Mouse (Mus musculus) splenic B cell, adult 2 months (primary cell): ENCODE results near the gene Golt1a.
"Not testable (repeated sequence)": the region's sequence is repeated elsewhere in the genome, so short reads cannot be mapped to it uniquely, and the experiment has no call there.

Experiments used
- DNase-seq: peaks from one replicate; pipeline ENCODE4 v3.0.0-alpha.2; 2011; ENCODE audit warnings: low read depth, low spot score
- H3K27me3 ChIP-seq: 2 replicates; pipeline ENCODE4 v1.6.1; 2012; ENCODE audit warnings: mild to moderate bottlenecking, low read length, moderate library complexity, mixed read lengths; ENCODE audit not compliant: control insufficient read depth, poor library complexity, insufficient read depth, severe bottlenecking
- H3K36me3 ChIP-seq: 2 replicates; pipeline ENCODE4 v1.6.1; 2012; ENCODE audit warnings: mild to moderate bottlenecking, low read length, moderate library complexity, mixed read lengths; ENCODE audit not compliant: control insufficient read depth, poor library complexity, insufficient read depth, severe bottlenecking

Gene Golt1a

GRCm38 (mm10) chr1:133321267-133321925, 11.8 kb downstream of the Golt1a start, which contains the start of gene Kiss1:
Gene Kiss1 (plus strand): TSS chr1:133321875.
- no peak for DNase-seq
- H3K27me3 ChIP-seq: no peaks in the 10 kb centered on the region
- H3K36me3 ChIP-seq: no peaks in the 10 kb centered on the region

- H3K27me3 ChIP-seq: no peaks in the 10 kb centered on the region
- no peaks in the 10 kb centered on the region for H3K36me3 ChIP-seq
- DNase-seq: no peak
Measured at GRCm38 (mm10) chr1:133323333-133323732, 13.7 kb downstream of the Golt1a start.

- DNase-seq: no peak
- no peaks in the 10 kb centered on the region for H3K36me3 ChIP-seq
- H3K27me3 ChIP-seq: peaks cover 1% of the 10 kb centered on the region; the same call in 1 of the 2 replicates
Measured at GRCm38 (mm10) chr1:133325951-133326350, 16.4 kb downstream of the Golt1a start.

GRCm38 (mm10) chr1:133327094-133327493, 17.5 kb downstream of the Golt1a start:
- no peak for DNase-seq
- peaks cover 1% of the 10 kb centered on the region; the same call in 1 of the 2 replicates for H3K27me3 ChIP-seq

GRCm38 (mm10) chr1:133328299-133328795, 18.7 kb downstream of the Golt1a start:
- peaks cover 1% of the 10 kb centered on the region; the same call in 1 of the 2 replicates for H3K27me3 ChIP-seq
- H3K36me3 ChIP-seq: no peaks in the 10 kb centered on the region
- no peak for DNase-seq

More at GRCm38 (mm10) chr1:133327094-133327493, 17.5 kb downstream of the Golt1a start:
- H3K36me3 ChIP-seq: no peaks in the 10 kb centered on the region

GRCm38 (mm10) chr1:133328896-133329637, 19.5 kb downstream of the Golt1a start:
- DNase-seq: no peak
- peaks cover 1% of the 10 kb centered on the region; the same call in 1 of the 2 replicates for H3K27me3 ChIP-seq
- H3K36me3 ChIP-seq: no peaks in the 10 kb centered on the region

GRCm38 (mm10) chr1:133329638-133329964, 20.0 kb downstream of the Golt1a start:
- Histone ChIP-seq H3K27me3 (peaks cover 1% of the 10 kb centered on the region; the same call in 1 of the 2 replicates), H3K36me3 (no peaks in the 10 kb centered on the region)
- no peak for DNase-seq

- Histone ChIP-seq H3K36me3 (no peaks in the 10 kb centered on the region), H3K27me3 (peaks cover 1% of the 10 kb centered on the region; the same call in 1 of the 2 replicates)
- DNase-seq: no peak
Measured at GRCm38 (mm10) chr1:133331142-133331541, 21.5 kb downstream of the Golt1a start.

GRCm38 (mm10) chr1:133332656-133333430, 23.2 kb downstream of the Golt1a start:
- DNase-seq: no peak
- H3K27me3 ChIP-seq: peaks cover 1% of the 10 kb centered on the region; the same call in 1 of the 2 replicates
- no peaks in the 10 kb centered on the region for H3K36me3 ChIP-seq

- H3K27me3 ChIP-seq: peaks cover 1% of the 10 kb centered on the region; the same call in 1 of the 2 replicates
- no peak for DNase-seq
- no peaks in the 10 kb centered on the region for H3K36me3 ChIP-seq
Measured at GRCm38 (mm10) chr1:133333937-133334336, 24.3 kb downstream of the Golt1a start.

- DNase-seq, H3K27me3 ChIP-seq, H3K36me3 ChIP-seq: not testable (repeated sequence)
Measured at GRCm38 (mm10) chr1:133340403-133340802, 30.8 kb downstream of the Golt1a start.

- H3K27me3 ChIP-seq: no peaks in the 10 kb centered on the region
- no peak for DNase-seq
- no peaks in the 10 kb centered on the region for H3K36me3 ChIP-seq
Measured at GRCm38 (mm10) chr1:133344357-133344756, 34.8 kb downstream of the Golt1a start.

- Histone ChIP-seq H3K27me3 (no peaks in the 10 kb centered on the region), H3K36me3 (no peaks in the 10 kb centered on the region)
- DNase-seq: no peak
Measured at GRCm38 (mm10) chr1:133346531-133346930, 36.9 kb downstream of the Golt1a start.

GRCm38 (mm10) chr1:133347226-133347625, 37.6 kb downstream of the Golt1a start:
- DNase-seq: no peak
- Histone ChIP-seq H3K27me3 (no peaks in the 10 kb centered on the region), H3K36me3 (no peaks in the 10 kb centered on the region)
